Mouse (Mus musculus) cerebellum, adult 9-11 months (tissue): ENCODE results near the gene Qtrt1.

Experiments
- DNase-seq: peaks from one replicate; pipeline ENCODE4 v3.0.0; 2022

The Qtrt1 gene

GRCm38 (mm10) chr9:21424631-21425555, 13.3 kb downstream of the Qtrt1 start, which contains the start of gene Dnm2:
Gene Dnm2 (plus strand): TSS chr9:21424908.
- DNase-seq: peak; percentile 99

- DNase-seq: peak; percentile 78
Measured at GRCm38 (mm10) chr9:21425556-21425945, 13.9 kb downstream of the Qtrt1 start.

- no peak for DNase-seq
Measured at GRCm38 (mm10) chr9:21426013-21426412, 14.4 kb downstream of the Qtrt1 start.

GRCm38 (mm10) chr9:21426525-21426924, 14.9 kb downstream of the Qtrt1 start:
- DNase-seq: no peak

- peak; percentile 70 for DNase-seq
Measured at GRCm38 (mm10) chr9:21427773-21428172, 16.1 kb downstream of the Qtrt1 start.

- DNase-seq: no peak
Measured at GRCm38 (mm10) chr9:21428178-21428577, 16.5 kb downstream of the Qtrt1 start.

GRCm38 (mm10) chr9:21430724-21431123, 19.1 kb downstream of the Qtrt1 start:
- DNase-seq: no peak

- DNase-seq: no peak
Measured at GRCm38 (mm10) chr9:21432066-21432465, 20.4 kb downstream of the Qtrt1 start.

GRCm38 (mm10) chr9:21433766-21434165, 22.1 kb downstream of the Qtrt1 start:
- DNase-seq: peak; percentile 75

- DNase-seq: no peak
Measured at GRCm38 (mm10) chr9:21434410-21434809, 22.8 kb downstream of the Qtrt1 start.

GRCm38 (mm10) chr9:21435777-21436635, 24.4 kb downstream of the Qtrt1 start:
- DNase-seq: no peak

GRCm38 (mm10) chr9:21437577-21437976, 25.9 kb downstream of the Qtrt1 start:
- no peak for DNase-seq

GRCm38 (mm10) chr9:21438219-21438618, 26.6 kb downstream of the Qtrt1 start:
- DNase-seq: no peak

GRCm38 (mm10) chr9:21439456-21439855, 27.8 kb downstream of the Qtrt1 start:
- DNase-seq: no peak

- DNase-seq: no peak
Measured at GRCm38 (mm10) chr9:21439914-21440313, 28.3 kb downstream of the Qtrt1 start.

GRCm38 (mm10) chr9:21440387-21440786, 28.8 kb downstream of the Qtrt1 start:
- DNase-seq: no peak

- DNase-seq: no peak
Measured at GRCm38 (mm10) chr9:21443853-21444252, 32.2 kb downstream of the Qtrt1 start.

GRCm38 (mm10) chr9:21444574-21444973, 32.9 kb downstream of the Qtrt1 start:
- DNase-seq: no peak

- no peak for DNase-seq
Measured at GRCm38 (mm10) chr9:21445081-21445744, 33.6 kb downstream of the Qtrt1 start.

GRCm38 (mm10) chr9:21447778-21448177, 36.1 kb downstream of the Qtrt1 start:
- DNase-seq: no peak

GRCm38 (mm10) chr9:21449710-21450109, 38.1 kb downstream of the Qtrt1 start:
- DNase-seq: no peak

GRCm38 (mm10) chr9:21450270-21450669, 38.6 kb downstream of the Qtrt1 start:
- no peak for DNase-seq

- DNase-seq: no peak
Measured at GRCm38 (mm10) chr9:21451391-21451790, 39.8 kb downstream of the Qtrt1 start.
